Mouse (Mus musculus) liver, embryonic 11.5 days (tissue): ENCODE results near the gene Lnx2. TPM values are rescaled to one million over a fixed set of nuclear protein-coding genes. Genes with fewer than 3 reads are reported as not detected.

Experiments used
- ATAC-seq: fragments of 200-750 bp; cut with Nextera tagmentation; replicated peaks from 2 replicates; pipeline ENCODE4 v1.8.0; 2017; ENCODE audit warnings: moderate number of reproducible peaks, mild to moderate bottlenecking, moderate TSS enrichment, moderate library complexity; ENCODE audit not compliant: low FRiP score
- DNase-seq: peaks from one replicate; pipeline ENCODE4 v3.0.0-alpha.2; 2017; ENCODE audit warnings: low spot score
- H3K27ac ChIP-seq: fragments of 300-500 bp; sonication (generic); 2 replicates; pipeline ENCODE4 v1.5.1; 2014; ENCODE audit warnings: mild to moderate bottlenecking, low read depth, low read length, control low read depth
- H3K27me3 ChIP-seq: fragments of 300-500 bp; sonication (generic); replicated peaks from 2 replicates; pipeline ENCODE4 v1.6.1; 2014; ENCODE audit warnings: low read length, mixed read lengths; ENCODE audit not compliant: control insufficient read depth, insufficient read depth
- H3K36me3 ChIP-seq: fragments of 300-500 bp; sonication (generic); 2 replicates; pipeline ENCODE4 v1.6.1; 2014; ENCODE audit warnings: mild to moderate bottlenecking, low read length, moderate library complexity, mixed read lengths; ENCODE audit not compliant: control insufficient read depth, insufficient read depth
- H3K4me1 ChIP-seq: fragments of 300-500 bp; sonication (generic); replicated peaks from 2 replicates; pipeline ENCODE4 v1.6.1; 2014; ENCODE audit warnings: low read length, mixed read lengths; ENCODE audit not compliant: control insufficient read depth, insufficient read depth
- H3K4me2 ChIP-seq: fragments of 300-500 bp; sonication (generic); 2 replicates; pipeline ENCODE4 v1.6.1; 2014; ENCODE audit warnings: mild to moderate bottlenecking, control low read depth, moderate library complexity
- H3K4me3 ChIP-seq: fragments of 300-500 bp; sonication (generic); 2 replicates; pipeline ENCODE4 v1.5.1; 2014; ENCODE audit warnings: low read depth, low read length, control low read depth
- H3K9ac ChIP-seq: fragments of 300-500 bp; sonication (generic); 2 replicates; pipeline ENCODE4 v1.6.1; 2014; ENCODE audit warnings: low read depth, low read length, control low read depth
- H3K9me3 ChIP-seq: fragments of 300-500 bp; sonication (generic); 2 replicates; pipeline ENCODE4 v1.6.1; 2016; ENCODE audit warnings: low read length, inconsistent platforms, mixed read lengths; ENCODE audit not compliant: control insufficient read depth
- WGBS: fragments of 180-500 bp; shearing (Covaris S2); extraction: QIAGEN DNeasy Blood & Tissue Kit; methylation state at CpG from one replicate; pipeline ENCODE4 v1.1.7; 2014; 5-methylcytosine and 5-hydroxymethylcytosine counted together
- polyA plus RNA-seq: library from polyadenylated mRNA; unstranded; fragments of >200 nt; fragmentation: Nextera tagmentation; extraction: Ambion mirVana; gene quantifications from 2 replicates; pipeline ENCODE4 v1.2.1, GENCODE M21; 2014

Lnx2 gene
- polyA plus RNA-seq, 1 experiment from 2014 or later: 13.3 TPM

DNA sequence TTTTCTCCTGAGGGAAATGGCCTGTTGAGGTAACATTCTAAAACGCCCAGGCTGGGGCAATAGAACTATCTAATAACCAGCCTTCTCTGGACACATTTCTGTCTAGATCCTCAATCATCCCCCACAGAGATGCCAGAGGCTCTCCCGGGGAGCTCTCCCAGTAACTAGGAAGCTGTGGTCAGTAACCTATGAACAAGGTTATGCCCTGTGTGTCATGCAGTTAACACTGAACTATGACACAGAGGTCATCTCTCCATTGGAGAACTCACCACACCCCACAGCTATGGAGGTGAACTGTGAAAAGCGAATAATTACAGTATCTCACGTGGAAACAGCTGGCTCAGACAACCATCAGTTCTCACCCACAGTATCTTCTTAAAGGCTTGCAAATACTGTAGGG lies 4.5 kb downstream of the Lnx2 start:
- DNase-seq (no peak), ATAC-seq (no peak)
- Histone ChIP-seq H3K36me3 (no peaks in the 10 kb centered on the region), H3K9me3 (no peaks in the 10 kb centered on the region), H3K4me2 (no peak overlapping the region), H3K9ac (no peak overlapping the region), H3K4me3 (no peak overlapping the region), H3K27ac (no peak overlapping the region), H3K4me1 (peaks cover 26% of the 10 kb centered on the region), H3K27me3 (no peaks in the 10 kb centered on the region)
- 50% methylated on average over 4 of the region's 4 CpGs for WGBS

DNA sequence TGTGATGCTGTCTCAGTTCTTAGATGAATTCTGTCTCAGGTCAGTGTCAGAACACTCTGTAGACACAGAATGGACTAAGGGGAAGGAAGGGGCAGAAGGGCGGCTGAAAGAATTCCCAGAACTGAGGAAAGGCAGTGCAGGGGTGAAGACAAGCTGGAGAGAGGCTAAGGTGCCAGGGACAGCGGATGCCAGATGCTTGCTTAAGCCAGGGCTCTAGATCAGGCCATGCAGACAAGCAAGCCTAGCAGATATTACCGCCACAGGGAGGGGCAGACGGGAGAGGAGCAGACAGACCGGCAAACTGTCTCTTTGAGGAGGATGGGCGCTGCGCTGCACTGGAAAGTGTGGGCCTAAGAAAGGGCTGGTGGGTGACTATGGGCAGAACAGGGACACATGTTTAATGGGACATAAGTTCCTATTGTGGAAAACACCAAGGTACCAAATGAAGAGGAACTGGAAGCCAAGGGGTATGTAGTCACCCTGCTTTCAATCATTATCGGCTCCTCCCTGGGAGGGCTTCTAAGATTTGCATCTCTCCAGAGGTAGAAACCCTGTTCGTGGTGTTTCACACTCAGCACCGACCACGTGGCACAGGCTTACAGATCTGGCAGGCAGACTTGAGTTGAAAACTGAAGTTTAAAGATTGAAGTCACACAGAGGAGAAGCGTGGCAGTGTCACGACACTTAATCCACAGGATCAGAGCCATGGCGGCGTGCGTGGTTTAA lies 5.4 kb downstream of the Lnx2 start:
- 63% methylated on average over 16 of the region's 16 CpGs for WGBS
- no peak for DNase-seq
- ATAC-seq: peak; percentile 53; the same call in 1 of the 2 replicates
- Histone ChIP-seq H3K4me1 (peaks cover 26% of the 10 kb centered on the region), H3K27me3 (no peaks in the 10 kb centered on the region), H3K9me3 (no peaks in the 10 kb centered on the region), H3K9ac (no peak overlapping the region), H3K27ac (no peak overlapping the region), H3K36me3 (no peaks in the 10 kb centered on the region), H3K4me3 (no peak overlapping the region), H3K4me2 (no peak overlapping the region)

DNA sequence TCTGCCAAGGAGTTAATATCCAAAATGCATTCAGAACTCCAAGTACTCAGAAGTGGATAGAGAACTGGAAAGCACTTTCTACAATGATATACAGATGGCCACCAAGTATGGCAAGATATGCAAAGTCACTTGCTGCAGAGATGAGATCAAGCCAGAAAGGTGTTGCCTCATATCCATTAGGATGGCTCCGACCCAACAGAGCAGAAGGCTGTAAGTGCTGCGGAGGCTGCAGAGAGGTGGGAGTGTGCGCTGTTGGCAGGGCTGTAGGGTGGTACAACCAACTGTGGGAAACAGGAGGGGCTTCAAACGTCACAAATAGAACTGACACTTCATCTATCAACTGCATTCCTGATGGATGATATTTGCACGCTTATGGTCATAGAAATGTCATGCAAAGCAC lies 7.5 kb downstream of the Lnx2 start:
- ATAC-seq (no peak), DNase-seq (no peak)
- H3K36me3 ChIP-seq: no peaks in the 10 kb centered on the region
- no peak overlapping the region for H3K4me3 ChIP-seq
- 82% methylated on average over 5 of the region's 5 CpGs for WGBS
- H3K4me2 ChIP-seq: no peak overlapping the region
- H3K27ac ChIP-seq: no peak overlapping the region
- H3K4me1 ChIP-seq: peaks cover 24% of the 10 kb centered on the region
- no peaks in the 10 kb centered on the region for H3K27me3 ChIP-seq
- H3K9me3 ChIP-seq: no peaks in the 10 kb centered on the region
- no peak overlapping the region for H3K9ac ChIP-seq

DNA sequence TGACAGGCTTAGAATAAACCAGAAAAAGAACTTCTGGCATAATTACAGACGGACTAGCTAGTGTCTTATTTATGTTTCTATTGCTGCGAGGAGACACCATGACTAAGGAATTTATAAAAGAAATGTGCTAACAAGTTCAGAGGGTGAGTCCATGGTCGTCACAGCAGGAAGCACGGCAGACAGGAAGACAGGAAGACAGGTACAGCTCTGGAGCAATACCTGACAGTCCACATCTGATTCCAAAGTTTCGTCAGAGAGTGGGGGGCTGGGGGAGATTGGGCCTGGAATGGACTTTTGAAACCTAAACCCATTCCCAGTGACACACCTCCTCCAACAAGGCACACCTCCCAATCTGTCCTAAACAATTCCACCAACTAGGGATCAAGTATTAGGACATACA lies 9.4 kb downstream of the Lnx2 start:
- Histone ChIP-seq H3K27me3 (no peaks in the 10 kb centered on the region), H3K4me1 (peaks cover 18% of the 10 kb centered on the region)

DNA sequence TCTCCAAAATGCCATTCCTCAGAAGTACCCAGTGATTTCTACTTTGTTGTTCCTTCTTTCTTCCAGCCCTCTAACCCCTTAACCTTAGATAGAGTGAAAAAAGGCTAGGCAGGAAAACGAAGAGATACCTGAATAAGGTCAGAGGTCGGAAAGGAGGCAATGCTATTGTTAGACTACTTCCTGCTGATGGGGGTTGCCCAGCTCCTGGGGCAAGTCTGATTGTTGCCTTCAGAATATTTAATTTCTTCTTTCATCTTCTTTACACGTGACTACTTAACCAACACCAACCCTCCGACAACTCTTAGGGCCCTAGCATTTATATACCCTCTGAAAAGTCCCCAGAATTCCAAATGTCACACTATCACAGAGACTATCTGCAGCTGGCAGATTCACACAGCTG lies 10.3 kb downstream of the Lnx2 start:
- ATAC-seq (no peak), DNase-seq (no peak)
- H3K36me3 ChIP-seq: no peaks in the 10 kb centered on the region
- H3K27me3 ChIP-seq: no peaks in the 10 kb centered on the region
- no peak overlapping the region for H3K4me3 ChIP-seq
- no peak overlapping the region for H3K27ac ChIP-seq
- H3K4me2 ChIP-seq: no peak overlapping the region
- no peaks in the 10 kb centered on the region for H3K9me3 ChIP-seq
- H3K4me1 ChIP-seq: peaks cover 13% of the 10 kb centered on the region
- H3K9ac ChIP-seq: no peak overlapping the region
- WGBS: 53% methylated on average over 4 of the region's 4 CpGs

More for the DNA sequence above, 9.4 kb downstream of the Lnx2 start:
- no peaks in the 10 kb centered on the region for H3K36me3 ChIP-seq
- H3K9me3 ChIP-seq: no peaks in the 10 kb centered on the region
- ATAC-seq (no peak), DNase-seq (no peak)
- no peak overlapping the region for H3K4me2 ChIP-seq
- H3K9ac ChIP-seq: no peak overlapping the region
- no peak overlapping the region; the same call in 1 of the 2 replicates for H3K27ac ChIP-seq
- no peak overlapping the region for H3K4me3 ChIP-seq
- WGBS: 66% methylated on average over 5 of the region's 5 CpGs

GRCm38 (mm10) chr5:147063215-147063661 lies 13.1 kb downstream of the Lnx2 start:
- Histone ChIP-seq H3K36me3 (no peaks in the 10 kb centered on the region), H3K9ac (no peak overlapping the region), H3K4me3 (no peak overlapping the region), H3K4me1 (peaks cover 5% of the 10 kb centered on the region), H3K4me2 (no peak overlapping the region), H3K9me3 (no peaks in the 10 kb centered on the region), H3K27ac (no peak overlapping the region), H3K27me3 (no peaks in the 10 kb centered on the region)
- no peak for ATAC-seq
- DNase-seq: no peak
- 61% methylated on average over 8 of the region's 8 CpGs for WGBS

DNA sequence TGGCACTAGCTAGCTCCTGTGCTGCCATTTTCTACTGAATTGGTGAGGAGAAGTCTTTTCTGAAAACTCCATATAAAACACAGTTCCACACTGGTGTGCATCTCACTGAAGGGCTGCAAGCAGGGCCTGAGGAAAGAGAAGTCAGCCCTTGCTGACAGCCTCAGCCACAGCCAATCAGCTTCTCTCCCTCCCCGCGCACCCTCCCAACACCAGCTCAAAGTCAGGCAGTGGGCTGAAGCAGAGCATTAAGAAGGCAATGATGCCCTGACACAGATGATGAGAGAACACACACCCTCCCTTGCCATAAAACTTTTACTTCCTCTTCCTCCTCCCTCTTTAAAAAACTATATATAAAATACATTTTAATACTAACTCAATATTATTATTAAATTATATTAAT lies 16.4 kb downstream of the Lnx2 start:
- no peak for ATAC-seq
- Histone ChIP-seq H3K4me1 (peaks cover 10% of the 10 kb centered on the region), H3K9ac (no peak overlapping the region), H3K27ac (no peak overlapping the region), H3K4me3 (no peak overlapping the region), H3K9me3 (no peaks in the 10 kb centered on the region), H3K27me3 (no peaks in the 10 kb centered on the region), H3K4me2 (no peak overlapping the region), H3K36me3 (no peaks in the 10 kb centered on the region)
- 84% methylated on average over 2 of the region's 2 CpGs for WGBS
- DNase-seq: no peak

DNA sequence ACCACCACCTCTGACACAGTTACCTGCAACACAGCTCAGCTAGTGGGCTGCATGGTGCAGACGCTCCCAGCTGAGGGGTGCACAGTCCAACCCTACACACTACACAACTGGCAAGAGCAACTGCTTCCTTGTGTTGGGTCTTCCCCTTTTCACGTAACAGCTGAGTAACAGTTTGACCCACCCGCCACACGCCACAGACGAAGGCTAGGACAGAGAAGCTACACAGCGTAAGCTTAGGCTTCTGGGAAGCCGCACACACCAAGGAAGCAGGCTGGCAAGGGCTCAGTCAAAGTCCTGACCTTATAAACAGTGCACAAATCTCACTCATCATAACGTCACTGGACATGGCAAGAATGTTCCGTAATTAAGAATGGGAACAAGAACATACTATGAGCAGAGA lies 17.1 kb downstream of the Lnx2 start:
- no peak for DNase-seq
- Histone ChIP-seq H3K4me3 (no peak overlapping the region), H3K4me1 (peaks cover 13% of the 10 kb centered on the region), H3K27me3 (no peaks in the 10 kb centered on the region), H3K9me3 (no peaks in the 10 kb centered on the region), H3K27ac (no peak overlapping the region), H3K9ac (no peak overlapping the region), H3K36me3 (no peaks in the 10 kb centered on the region), H3K4me2 (no peak overlapping the region)
- 76% methylated on average over 9 of the region's 9 CpGs for WGBS
- ATAC-seq: no peak

- H3K4me3 ChIP-seq: no peak overlapping the region
- H3K9me3 ChIP-seq: no peaks in the 10 kb centered on the region
- H3K36me3 ChIP-seq: no peaks in the 10 kb centered on the region
- WGBS: 92% methylated on average over 5 of the region's 5 CpGs
- H3K9ac ChIP-seq: no peak overlapping the region
- no peak overlapping the region for H3K27ac ChIP-seq
- DNase-seq (no peak), ATAC-seq (no peak)
- H3K4me1 ChIP-seq: peaks cover 15% of the 10 kb centered on the region
- no peaks in the 10 kb centered on the region for H3K27me3 ChIP-seq
- no peak overlapping the region for H3K4me2 ChIP-seq
Measured at GRCm38 (mm10) chr5:147058661-147059060, 17.7 kb downstream of the Lnx2 start.
